Mouse (Mus musculus) kidney, adult 2 months (tissue): ENCODE measurements at regions not wholly inside any gene's neighbourhood (a gene's known extent, or its start where the extent isn't known, plus 50 kb on each side); places are given as distances from the start of the nearest gene placed in this dataset.

ENCODE experiments used
- CTCF ChIP-seq: fragments of 200-500 bp; conservative IDR thresholded peaks from 2 replicates; pipeline ENCODE4 v1.5.1; 2011; ENCODE audit warnings: low read depth, mild to moderate bottlenecking, control low read depth, low read length, moderate library complexity, mixed read lengths; ENCODE audit not compliant: insufficient read depth, insufficient read length
- POLR2A ChIP-seq: fragments of 200-500 bp; IDR thresholded peaks from one replicate; pipeline ENCODE4 v1.6.1; 2011; ENCODE audit warnings: low read depth, low read length, control low read depth

GRCm38 (mm10) chr5:64698458-64699116 lies 104.6 kb upstream of the Klf3 start:
- TF ChIP-seq CTCF (no peak), POLR2A (no peak)
